Mouse (Mus musculus): ENCODE data around the gene Vmn2r86. TPM values are rescaled to one million over a fixed set of nuclear protein-coding genes. Genes with fewer than 3 reads are reported as not detected.

The Vmn2r86 gene
- polyA plus RNA-seq (2014; fragmentation: Illumina TruSeq; extraction: RNeasy Lipid Tissue Mini Kit (QIAGEN cat#74804); ENCODE audit: low read depth, low replicate concordance): not detected

DNA sequence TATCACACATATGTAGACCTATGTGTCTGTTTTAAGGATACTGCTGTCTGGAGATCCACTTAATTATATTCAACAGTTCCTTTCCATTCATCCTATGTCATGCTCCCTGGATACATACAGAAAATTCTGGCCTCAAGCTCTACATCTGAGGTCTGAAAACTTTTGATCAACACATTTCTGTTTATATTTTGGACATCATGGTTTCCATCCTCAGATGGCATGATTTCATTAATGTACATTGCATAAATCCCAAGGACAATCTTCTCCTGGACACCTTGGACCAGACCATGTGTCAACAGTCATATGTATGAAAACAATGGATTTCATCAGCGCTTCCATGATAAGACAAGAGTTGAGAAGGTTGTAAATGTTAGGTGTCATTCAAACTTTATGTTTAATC, at the start of gene Vmn2r86:
Vmn2r86 (minus strand) TSS at position 101 of the 400 bp plus-strand sequence.

DNA sequence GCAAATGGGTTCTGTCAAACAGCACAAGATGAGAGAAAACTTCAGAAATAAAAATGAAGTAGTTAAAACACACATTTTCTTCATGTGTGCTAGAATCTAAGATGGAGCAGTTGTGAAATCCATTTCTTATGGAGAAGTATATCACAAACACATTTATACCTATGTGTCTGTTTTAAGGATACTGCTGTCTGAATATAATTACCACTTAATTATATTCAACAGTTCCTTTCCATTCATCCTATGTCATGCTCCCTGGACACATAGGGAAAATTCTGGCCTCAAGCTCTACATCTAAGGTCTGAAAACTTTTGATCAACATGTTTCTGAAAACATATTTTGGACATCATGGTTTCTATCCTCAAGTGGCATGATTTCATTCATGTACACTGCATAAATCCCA, 41.4 kb upstream of the Vmn2r86 start, which contains the start of gene Vmn2r87:
Vmn2r87 (minus strand) TSS at position 101 of the 400 bp plus-strand sequence.

GRCm38 (mm10) chr10:130429603-130430002, 26.2 kb downstream of the Vmn2r86 start, which contains the start of gene Vmn2r85:
Gene Vmn2r85, minus strand, starts transcription at chr10:130429703.

GRCm38 (mm10) chr10:130394232-130394631, 61.6 kb downstream of the Vmn2r86 start, which contains the start of gene Vmn2r84:
Gene Vmn2r84, minus strand, starts transcription at chr10:130394332.

Other genes starting within 250 kb of the Vmn2r86 start
- not detected for gene Olfr827, start 241.6 kb downstream of the Vmn2r86 start, polyA plus RNA-seq (2014; fragmentation: Illumina TruSeq; extraction: RNeasy Lipid Tissue Mini Kit (QIAGEN cat#74804); ENCODE audit: low read depth, low replicate concordance)
- gene Neurod4, start 175.8 kb downstream of the Vmn2r86 start, polyA plus RNA-seq (2014; fragmentation: Illumina TruSeq; extraction: RNeasy Lipid Tissue Mini Kit (QIAGEN cat#74804); ENCODE audit: low read depth, low replicate concordance): not detected
- gene Tespa1, start 133.2 kb downstream of the Vmn2r86 start, polyA plus RNA-seq (2014; fragmentation: Illumina TruSeq; extraction: RNeasy Lipid Tissue Mini Kit (QIAGEN cat#74804); ENCODE audit: low read depth, low replicate concordance): 0.84 TPM
- gene Vmn2r84, start 61.7 kb downstream of the Vmn2r86 start, polyA plus RNA-seq (2014; fragmentation: Illumina TruSeq; extraction: RNeasy Lipid Tissue Mini Kit (QIAGEN cat#74804); ENCODE audit: low read depth, low replicate concordance): not detected
- gene Vmn2r85, start 26.3 kb downstream of the Vmn2r86 start, polyA plus RNA-seq (2014; fragmentation: Illumina TruSeq; extraction: RNeasy Lipid Tissue Mini Kit (QIAGEN cat#74804); ENCODE audit: low read depth, low replicate concordance): not detected
- not detected for gene Vmn2r87, start 41.3 kb upstream of the Vmn2r86 start, polyA plus RNA-seq (2014; fragmentation: Illumina TruSeq; extraction: RNeasy Lipid Tissue Mini Kit (QIAGEN cat#74804); ENCODE audit: low read depth, low replicate concordance)

All from adipose tissue, adult 10 weeks (tissue).